Mouse (Mus musculus): ENCODE results near the gene Lrrc23.

The Lrrc23 gene

GRCm38 (mm10) chr6:124767920-124768703 lies 11.4 kb downstream of the Lrrc23 start:
- DNase-seq (ENCODE audit: low spot score), result peak; percentile 65

- no peak for DNase-seq (ENCODE audit: low spot score)
Observed at GRCm38 (mm10) chr6:124767536-124767919, 12.0 kb downstream of the Lrrc23 start.

GRCm38 (mm10) chr6:124765951-124766350 lies 13.6 kb downstream of the Lrrc23 start:
- DNase-seq (ENCODE audit: low spot score), result no peak

- DNase-seq (ENCODE audit: low spot score), result peak; percentile 89
Observed at GRCm38 (mm10) chr6:124759259-124759658, 20.3 kb downstream of the Lrrc23 start.

- no peak for DNase-seq (ENCODE audit: low spot score)
Observed at GRCm38 (mm10) chr6:124758849-124759232, 20.7 kb downstream of the Lrrc23 start.

GRCm38 (mm10) chr6:124757909-124758848 lies 21.3 kb downstream of the Lrrc23 start:
- peak; percentile 68 for DNase-seq (ENCODE audit: low spot score)

- no peak for DNase-seq (ENCODE audit: low spot score)
Observed at GRCm38 (mm10) chr6:124757351-124757880, 22.1 kb downstream of the Lrrc23 start.

- peak; percentile 89 for DNase-seq (ENCODE audit: low spot score)
Observed at GRCm38 (mm10) chr6:124756652-124757350, 22.7 kb downstream of the Lrrc23 start.

- peak; percentile 84 for DNase-seq (ENCODE audit: low spot score)
Observed at GRCm38 (mm10) chr6:124755831-124756595, 23.5 kb downstream of the Lrrc23 start, which contains the start of the genes Gm45234 and Atn1. Gene Gm45234 (minus strand): TSS chr6:124756021. Gene Atn1 (minus strand): TSS chr6:124756524.

GRCm38 (mm10) chr6:124755306-124755705 lies 24.2 kb downstream of the Lrrc23 start:
- DNase-seq (ENCODE audit: low spot score), result no peak

- no peak for DNase-seq (ENCODE audit: low spot score)
Observed at GRCm38 (mm10) chr6:124753861-124754260, 25.7 kb downstream of the Lrrc23 start.

GRCm38 (mm10) chr6:124750405-124750804 lies 29.1 kb downstream of the Lrrc23 start:
- DNase-seq (ENCODE audit: low spot score), result no peak

GRCm38 (mm10) chr6:124746654-124747632 lies 32.6 kb downstream of the Lrrc23 start:
- no peak for DNase-seq (ENCODE audit: low spot score)

GRCm38 (mm10) chr6:124746296-124746605 lies 33.3 kb downstream of the Lrrc23 start:
- no peak for DNase-seq (ENCODE audit: low spot score)

GRCm38 (mm10) chr6:124745490-124746295 lies 33.8 kb downstream of the Lrrc23 start:
- peak; percentile 94 for DNase-seq (ENCODE audit: low spot score)

GRCm38 (mm10) chr6:124744755-124745321 lies 34.7 kb downstream of the Lrrc23 start:
- DNase-seq (ENCODE audit: low spot score), result no peak

- DNase-seq (ENCODE audit: low spot score), result no peak
Observed at GRCm38 (mm10) chr6:124743647-124744046, 35.9 kb downstream of the Lrrc23 start.

- DNase-seq (ENCODE audit: low spot score), result no peak
Observed at GRCm38 (mm10) chr6:124742839-124743514, 36.5 kb downstream of the Lrrc23 start.

Measured in testis, postnatal 10 days (tissue).